Mouse (Mus musculus) forebrain, embryonic 11.5 days (tissue): ENCODE data around the gene Ppm1b. TPM values are rescaled to one million over a fixed set of nuclear protein-coding genes. Genes with fewer than 3 reads are reported as not detected.
"Not testable (repeated sequence)": the region's sequence is repeated elsewhere in the genome, so short reads cannot be mapped to it uniquely, and the experiment has no call there.

ENCODE experiments used
- ATAC-seq: fragments of 200-750 bp; cut with Nextera tagmentation; replicated peaks from 2 replicates; pipeline ENCODE4 v1.8.0; 2017; ENCODE audit warnings: moderate TSS enrichment; ENCODE audit not compliant: low FRiP score
- DNase-seq: peaks from one replicate; pipeline ENCODE4 v3.0.0-alpha.2; 2017; ENCODE audit warnings: low spot score
- H3K27ac ChIP-seq: fragments of 300-500 bp; sonication (generic); 2 replicates; pipeline ENCODE4 v1.5.1; 2014; ENCODE audit warnings: low read depth, low read length
- H3K27me3 ChIP-seq: fragments of 300-500 bp; sonication (generic); 2 replicates; pipeline ENCODE4 v1.6.1; 2014; ENCODE audit warnings: mild to moderate bottlenecking, low read length, mixed read lengths; ENCODE audit not compliant: control insufficient read depth, insufficient read depth
- H3K36me3 ChIP-seq: fragments of 300-500 bp; sonication (generic); 2 replicates; pipeline ENCODE4 v1.6.1; 2014; ENCODE audit warnings: mild to moderate bottlenecking, low read length, moderate library complexity, mixed read lengths; ENCODE audit not compliant: control insufficient read depth, insufficient read depth
- H3K4me1 ChIP-seq: fragments of 300-500 bp; sonication (generic); replicated peaks from 2 replicates; pipeline ENCODE4 v1.6.1; 2014; ENCODE audit warnings: low read length, mixed read lengths; ENCODE audit not compliant: control insufficient read depth, insufficient read depth
- H3K4me2 ChIP-seq: fragments of 300-500 bp; sonication (generic); 2 replicates; pipeline ENCODE4 v1.6.1; 2014; ENCODE audit warnings: low read depth, mild to moderate bottlenecking, low read length, moderate library complexity, mixed read lengths; ENCODE audit not compliant: severe bottlenecking
- H3K4me3 ChIP-seq: fragments of 300-500 bp; sonication (generic); 2 replicates; pipeline ENCODE4 v1.5.1; 2014; ENCODE audit warnings: low read depth, low read length
- H3K9ac ChIP-seq: fragments of 300-500 bp; sonication (generic); 2 replicates; pipeline ENCODE4 v1.6.1; 2014; ENCODE audit warnings: low read length
- H3K9me3 ChIP-seq: fragments of 300-500 bp; sonication (generic); 2 replicates; pipeline ENCODE4 v1.6.1; 2016; ENCODE audit warnings: low read length, mixed read lengths; ENCODE audit not compliant: control insufficient read depth
- WGBS: fragments of 180-500 bp; shearing (Covaris S2); extraction: QIAGEN DNeasy Blood & Tissue Kit; methylation state at CpG from one replicate; pipeline ENCODE4 v1.1.7; 2014; 5-methylcytosine and 5-hydroxymethylcytosine counted together
- polyA plus RNA-seq: library from polyadenylated mRNA; unstranded; fragments of >200 nt; fragmentation: Nextera tagmentation; extraction: Ambion mirVana; gene quantifications from 2 replicates; pipeline ENCODE4 v1.2.1, GENCODE M21; 2014

Gene Ppm1b
- 94.7 and 99.5 TPM in 2 replicates for polyA plus RNA-seq

- H3K9ac ChIP-seq, result peak within 1 kb of the TSS; percentile 56
Observed at GRCm38 (mm10) chr17:84956441-84956840, at the start of gene Ppm1b. TSS of gene Ppm1b (plus strand) at chr17:84956741.

GRCm38 (mm10) chr17:84921666-84922376 lies 34.7 kb upstream of the Ppm1b start:
- DNase-seq (no peak), ATAC-seq (no peak)
- Histone ChIP-seq H3K27me3 (no peaks in the 10 kb centered on the region), H3K4me3 (no peak overlapping the region), H3K27ac (no peak overlapping the region), H3K9ac (no peak overlapping the region), H3K4me2 (no peak overlapping the region), H3K36me3 (no peaks in the 10 kb centered on the region), H3K9me3 (no peaks in the 10 kb centered on the region), H3K4me1 (no peaks in the 10 kb centered on the region)
- WGBS, result 91% methylated on average over 19 of the region's 19 CpGs

More at GRCm38 (mm10) chr17:84956441-84956840, at the start of gene Ppm1b:
- H3K27me3 ChIP-seq, result no peaks in the 10 kb centered on the region
- no peaks in the 10 kb centered on the region for H3K9me3 ChIP-seq
- no peak for ATAC-seq
- peak within 1 kb of the TSS; percentile 93 for H3K27ac ChIP-seq
- H3K4me2 ChIP-seq, result peak within 1 kb of the TSS; percentile 64
- H3K4me3 ChIP-seq, result peak within 1 kb of the TSS; percentile 95
- no peaks in the 10 kb centered on the region for H3K36me3 ChIP-seq
- WGBS, result 36% methylated on average over 9 of the region's 9 CpGs
- peaks cover 3% of the 10 kb centered on the region; the same call in 1 of the 2 replicates for H3K4me1 ChIP-seq
- no peak for DNase-seq

DNA sequence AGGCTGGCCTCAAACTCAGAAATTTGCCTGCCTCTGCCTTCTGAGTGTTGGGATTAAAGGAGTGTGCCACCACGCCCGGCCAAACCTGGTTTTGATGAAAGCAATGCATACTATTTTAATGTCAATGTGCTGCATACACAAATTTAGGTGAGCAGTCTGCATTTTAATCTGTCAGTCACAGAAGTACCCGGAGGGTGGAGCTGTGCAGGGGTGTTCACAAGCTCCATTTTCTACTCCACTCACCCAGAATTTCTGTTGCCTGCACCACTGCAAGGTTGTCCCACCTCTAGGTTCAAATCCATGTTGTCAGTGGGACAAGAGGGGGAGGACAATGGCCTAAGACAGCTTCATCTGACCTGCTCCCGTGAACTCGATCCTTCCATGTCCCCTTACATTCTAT lies 31.8 kb upstream of the Ppm1b start:
- no peak overlapping the region for H3K9ac ChIP-seq
- H3K27ac ChIP-seq, result no peak overlapping the region
- 91% methylated on average over 5 of the region's 5 CpGs for WGBS

GRCm38 (mm10) chr17:84926233-84926632 lies 30.3 kb upstream of the Ppm1b start:
- Histone ChIP-seq H3K4me3 (no peak overlapping the region), H3K9me3 (no peaks in the 10 kb centered on the region), H3K9ac (no peak overlapping the region), H3K36me3 (no peaks in the 10 kb centered on the region), H3K4me1 (no peaks in the 10 kb centered on the region), H3K27ac (no peak overlapping the region), H3K4me2 (no peak overlapping the region), H3K27me3 (no peaks in the 10 kb centered on the region)
- whole genome bisulfite sequencing, result 29% methylated on average over 5 of the region's 5 CpGs
- DNase-seq (no peak), ATAC-seq (no peak)

More for the DNA sequence above, 31.8 kb upstream of the Ppm1b start:
- no peaks in the 10 kb centered on the region for H3K9me3 ChIP-seq
- H3K4me1 ChIP-seq, result no peaks in the 10 kb centered on the region
- H3K4me3 ChIP-seq, result no peak overlapping the region
- ATAC-seq (no peak), DNase-seq (no peak)
- H3K27me3 ChIP-seq, result no peaks in the 10 kb centered on the region
- no peaks in the 10 kb centered on the region for H3K36me3 ChIP-seq
- H3K4me2 ChIP-seq, result no peak overlapping the region

- no peak overlapping the region for H3K4me3 ChIP-seq
Observed at GRCm38 (mm10) chr17:84927580-84927979, 29.0 kb upstream of the Ppm1b start.

GRCm38 (mm10) chr17:84932943-84933342 lies 23.6 kb upstream of the Ppm1b start:
- H3K27me3 ChIP-seq, result no peaks in the 10 kb centered on the region
- H3K4me1 ChIP-seq, result no peaks in the 10 kb centered on the region
- no peak overlapping the region for H3K27ac ChIP-seq
- DNase-seq, result no peak
- H3K4me2 ChIP-seq, result no peak overlapping the region
- H3K9ac ChIP-seq, result no peak overlapping the region
- no peaks in the 10 kb centered on the region for H3K36me3 ChIP-seq
- H3K4me3 ChIP-seq, result no peak overlapping the region
- WGBS, result 94% methylated on average over 7 of the region's 7 CpGs
- ATAC-seq, result no peak
- no peaks in the 10 kb centered on the region for H3K9me3 ChIP-seq

More at GRCm38 (mm10) chr17:84927580-84927979, 29.0 kb upstream of the Ppm1b start:
- Histone ChIP-seq H3K4me2 (no peak overlapping the region), H3K27ac (no peak overlapping the region), H3K36me3 (no peaks in the 10 kb centered on the region), H3K9me3 (no peaks in the 10 kb centered on the region), H3K27me3 (no peaks in the 10 kb centered on the region), H3K9ac (no peak overlapping the region), H3K4me1 (no peaks in the 10 kb centered on the region)
- no peak for DNase-seq
- ATAC-seq, result no peak
- 80% methylated on average over 5 of the region's 5 CpGs for WGBS

DNA sequence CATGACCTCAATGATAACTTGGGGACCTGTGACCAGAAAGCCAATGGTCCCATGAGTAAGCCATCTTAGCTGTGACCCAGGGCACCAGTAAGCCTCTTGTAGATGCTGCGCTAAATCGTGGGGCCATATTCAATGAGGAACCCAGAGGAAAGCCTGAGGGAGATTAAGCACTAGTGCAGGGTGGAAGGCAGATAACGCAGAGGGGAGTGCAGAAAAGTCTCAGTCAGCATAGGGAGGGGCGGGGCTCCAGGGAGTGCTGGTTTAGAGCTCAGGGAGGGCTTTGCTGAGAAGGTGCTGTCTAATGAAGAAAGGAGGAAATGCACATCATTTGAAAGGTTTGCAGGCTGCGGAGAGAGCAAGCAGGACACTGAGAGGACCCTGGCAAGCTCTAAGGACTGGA lies 22.6 kb upstream of the Ppm1b start:
- no peak overlapping the region for H3K9ac ChIP-seq
- 58% methylated on average over 5 of the region's 5 CpGs for WGBS
- H3K9me3 ChIP-seq, result no peaks in the 10 kb centered on the region
- H3K27ac ChIP-seq, result no peak overlapping the region
- DNase-seq, result no peak
- no peaks in the 10 kb centered on the region for H3K36me3 ChIP-seq
- no peak for ATAC-seq
- H3K4me2 ChIP-seq, result no peak overlapping the region
- no peaks in the 10 kb centered on the region for H3K4me1 ChIP-seq
- H3K27me3 ChIP-seq, result no peaks in the 10 kb centered on the region
- H3K4me3 ChIP-seq, result no peak overlapping the region

DNA sequence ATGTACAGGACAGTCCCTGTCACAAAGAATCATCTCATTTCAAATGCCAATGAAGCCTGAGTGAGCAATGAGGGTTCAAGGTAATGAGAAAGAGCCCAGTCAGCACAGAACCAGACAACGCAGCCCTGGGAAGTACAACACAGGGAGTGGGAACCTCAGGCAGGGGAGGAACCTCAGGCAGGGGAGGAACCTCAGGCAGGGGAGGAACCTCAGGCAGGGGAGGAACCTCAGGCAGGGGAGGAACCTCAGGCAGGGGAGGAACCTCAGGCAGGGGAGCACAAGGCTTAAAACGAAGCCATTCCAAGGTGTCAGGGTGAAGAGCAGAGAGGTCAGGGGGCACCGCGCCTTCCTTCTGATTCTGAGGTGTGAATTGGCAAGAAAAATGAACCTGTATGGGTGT lies 20.9 kb upstream of the Ppm1b start:
- H3K9ac ChIP-seq, ATAC-seq, H3K9me3 ChIP-seq, H3K27me3 ChIP-seq, H3K27ac ChIP-seq, H3K4me1 ChIP-seq, H3K4me2 ChIP-seq, DNase-seq, H3K36me3 ChIP-seq, H3K4me3 ChIP-seq: not testable (repeated sequence)
- 63% methylated on average over 4 of the region's 4 CpGs for WGBS

DNA sequence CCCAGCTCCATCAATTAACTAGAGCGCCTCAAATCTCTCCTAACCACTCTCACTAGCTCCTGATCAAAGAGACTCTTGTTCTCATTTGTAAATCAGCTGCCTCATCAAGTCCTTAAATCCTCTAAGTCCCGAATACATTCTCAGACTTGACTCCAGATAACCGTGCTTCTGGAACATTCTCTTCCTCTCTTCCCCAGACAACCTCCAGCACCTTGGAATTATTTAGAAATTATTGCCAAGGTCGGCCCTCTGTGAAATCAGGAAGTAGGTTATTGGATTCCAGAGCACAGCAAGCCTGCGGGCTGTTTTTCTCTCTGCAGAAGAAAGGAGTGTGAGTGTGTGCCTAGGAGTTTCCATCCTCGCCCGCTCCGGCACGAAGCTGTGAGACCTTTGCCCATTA lies 20.2 kb upstream of the Ppm1b start:
- no peak overlapping the region for H3K4me2 ChIP-seq
- H3K4me1 ChIP-seq, result no peaks in the 10 kb centered on the region
- H3K27ac ChIP-seq, result no peak overlapping the region
- DNase-seq (no peak), ATAC-seq (no peak)
- H3K9ac ChIP-seq, result no peak overlapping the region
- 52% methylated on average over 9 of the region's 9 CpGs for WGBS
- no peaks in the 10 kb centered on the region for H3K9me3 ChIP-seq
- no peaks in the 10 kb centered on the region for H3K27me3 ChIP-seq
- no peaks in the 10 kb centered on the region for H3K36me3 ChIP-seq
- H3K4me3 ChIP-seq, result no peak overlapping the region
